Mouse (Mus musculus) adrenal gland, postnatal 14 days (tissue): ENCODE data around the gene Il23r. TPM values are rescaled to one million over a fixed set of nuclear protein-coding genes. Genes with fewer than 3 reads are reported as not detected.

ENCODE experiments used
- DNase-seq: peaks from one replicate; pipeline ENCODE4 v3.0.0; 2021; ENCODE audit warnings: mixed read lengths
- total RNA-seq: library from RNA; stranded (reverse); gene quantifications from 2 replicates; pipeline ENCODE4 v1.2.3, GENCODE M21; 2021

Gene Il23r
- total RNA-seq, 1 experiment from 2014 or later = 2.0 TPM

DNA sequence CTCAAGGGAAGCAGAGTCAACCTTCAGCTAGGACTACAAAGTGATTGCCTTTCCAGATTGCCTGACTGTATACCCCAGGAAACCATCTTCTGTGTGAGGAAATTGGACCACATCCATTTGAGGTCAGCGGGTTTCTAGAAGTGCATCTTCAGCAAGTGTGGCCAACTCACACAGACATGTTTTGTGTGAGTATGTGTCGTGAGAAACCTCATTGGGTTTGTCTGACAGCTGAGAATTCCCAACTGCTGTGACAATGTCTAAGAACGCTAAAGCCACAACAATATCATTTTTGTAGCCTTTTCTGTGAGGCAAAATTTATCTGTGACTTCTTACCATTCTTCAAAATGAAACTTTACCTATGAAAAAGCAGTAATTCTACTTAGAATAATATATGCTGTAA lies 59.8 kb downstream of the Il23r start:
- DNase-seq = no peak

DNA sequence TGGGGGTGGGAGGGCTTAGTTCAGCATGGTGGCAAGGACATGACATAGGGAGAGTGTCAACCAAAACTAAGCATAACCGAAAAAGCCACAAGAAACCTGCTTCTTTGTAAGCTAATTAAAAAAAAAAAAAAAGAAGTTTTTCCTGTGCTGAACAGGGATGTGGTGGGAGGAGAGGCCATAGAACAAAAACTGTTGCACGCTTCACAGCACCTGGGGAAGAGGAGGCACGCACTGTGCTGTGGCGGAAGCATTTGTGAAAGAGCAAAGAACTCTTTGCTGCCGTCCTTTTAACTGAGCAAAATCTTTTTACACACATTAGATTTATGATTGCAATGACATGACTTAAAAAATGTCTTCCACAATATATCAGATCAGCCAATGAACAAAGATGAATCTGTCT lies 69.9 kb downstream of the Il23r start:
- DNase-seq = no peak

DNA sequence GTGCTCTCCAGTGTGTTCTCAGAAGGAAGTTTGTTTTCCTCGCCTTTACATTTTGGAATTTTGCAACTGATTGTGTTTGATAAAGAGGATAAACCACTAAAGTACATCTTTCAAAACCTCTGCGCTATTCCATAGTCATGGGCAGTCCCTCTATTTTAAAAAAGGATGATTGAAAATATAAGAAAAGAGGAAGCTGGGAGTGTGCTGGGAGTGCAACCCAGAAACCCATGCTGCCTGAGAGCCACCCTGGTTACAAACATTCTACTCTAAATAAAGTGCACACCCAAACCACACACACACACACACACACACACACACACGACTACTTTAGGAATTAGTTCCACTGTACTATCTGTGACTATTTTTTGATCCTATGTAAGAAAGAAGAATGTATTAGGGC lies 75.1 kb downstream of the Il23r start:
- DNase-seq = no peak

DNA sequence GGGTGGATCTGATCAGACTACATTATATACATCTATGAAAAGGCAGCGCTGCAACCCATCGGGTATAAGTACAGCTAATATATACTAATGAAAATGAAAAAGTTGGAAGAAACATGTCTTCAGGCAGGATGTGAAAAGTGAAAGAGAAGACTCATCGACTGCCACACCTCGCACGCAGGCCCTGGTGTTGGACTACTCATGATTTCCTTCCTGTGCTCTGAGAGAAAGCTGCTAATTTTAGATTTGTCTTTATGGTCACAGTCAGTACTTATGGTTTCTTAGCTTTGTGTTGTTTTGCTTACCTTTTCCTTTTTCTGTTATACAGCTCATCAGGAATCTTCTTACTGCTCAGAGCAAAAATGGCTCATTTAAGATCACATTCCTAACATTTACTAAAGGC lies 76.4 kb downstream of the Il23r start:
- DNase-seq = no peak

DNA sequence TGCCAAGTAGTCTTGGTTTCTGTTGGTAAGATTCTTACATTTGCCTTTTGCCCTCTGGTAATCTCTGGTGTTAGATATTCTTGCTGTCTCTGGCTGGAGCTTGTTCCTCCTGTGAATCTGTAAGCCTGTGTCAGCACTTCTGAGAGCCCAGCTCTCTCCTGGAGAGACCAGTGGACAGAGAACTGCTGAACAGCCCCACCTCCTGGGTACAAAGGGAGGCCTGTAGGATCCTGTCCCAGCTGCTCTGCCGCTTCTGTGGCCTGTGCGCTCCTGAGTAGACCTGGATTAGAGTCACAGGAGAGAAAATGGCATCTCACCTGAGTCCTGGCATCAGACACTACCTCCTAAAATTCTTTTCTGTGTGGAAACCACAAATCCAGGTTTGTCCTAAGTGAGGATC lies 78.3 kb downstream of the Il23r start:
- no peak for DNase-seq

DNA sequence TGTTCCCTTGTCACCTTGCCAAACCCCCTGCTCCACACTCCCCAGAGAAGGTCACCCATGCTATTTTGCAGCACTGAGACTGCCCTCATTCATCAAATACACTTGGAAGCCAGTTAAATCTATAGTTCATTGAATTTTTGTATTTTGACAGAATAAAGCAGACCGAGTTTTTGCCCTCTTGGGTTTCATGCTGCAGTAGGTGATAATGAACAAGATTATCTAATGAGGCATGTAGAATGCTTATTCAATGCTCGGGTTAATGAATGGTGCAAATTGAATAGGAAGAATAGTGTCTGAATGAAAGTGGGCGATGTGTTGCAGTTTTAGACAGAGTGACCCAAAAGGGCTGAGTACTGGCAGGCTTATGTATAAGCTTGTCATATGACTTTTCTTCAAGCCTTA lies 86.4 kb downstream of the Il23r start:
- no peak for DNase-seq

DNA sequence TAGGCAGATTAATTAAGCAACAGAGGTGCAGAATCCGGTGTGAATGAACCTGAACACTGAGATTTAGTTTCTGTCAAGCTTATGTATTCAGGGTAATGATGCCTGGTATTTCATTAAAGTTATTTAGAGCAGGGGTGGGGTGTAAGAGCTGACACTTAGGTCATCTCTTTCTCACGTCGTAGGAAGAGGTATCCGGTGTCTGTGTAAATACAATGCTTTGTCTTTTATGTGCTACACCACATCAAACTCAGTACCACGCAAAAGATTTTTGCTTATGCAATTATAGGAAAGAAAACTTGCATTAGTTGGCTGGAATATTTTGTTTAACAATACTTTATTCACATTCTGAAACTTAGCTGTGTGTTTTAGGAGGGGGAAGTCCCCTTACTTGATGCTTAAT lies 92.1 kb downstream of the Il23r start:
- DNase-seq = no peak

DNA sequence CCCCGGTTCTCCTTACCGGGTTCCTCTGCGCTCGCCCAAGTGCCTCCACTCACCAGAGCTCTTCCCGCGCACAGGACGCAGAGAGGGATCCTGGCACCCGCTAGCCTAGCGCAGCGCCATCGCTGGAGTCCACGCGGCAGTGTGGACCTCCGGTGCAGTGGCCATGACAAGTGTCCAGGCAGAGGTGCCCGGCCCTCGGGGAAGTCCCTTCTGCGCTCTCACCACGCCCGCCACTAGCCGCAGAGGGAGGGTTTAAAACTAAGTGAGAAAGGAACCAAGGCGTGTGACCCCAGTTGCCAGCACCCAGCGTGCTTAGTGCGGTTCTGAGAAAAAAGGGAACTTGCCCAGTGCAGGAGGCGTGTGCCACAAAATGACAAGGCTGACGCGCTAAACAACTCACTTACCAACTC lies 115.7 kb downstream of the Il23r start, which contains the start of gene Il12rb2:
Gene Il12rb2 (minus strand): TSS at position 207 of the 410 bp plus-strand sequence.
- peak; percentile 7 for DNase-seq

Other genes starting within 250 kb of the Il23r start
- 0.11 and 0.23 TPM in 2 replicates for gene Il12rb2, start 115.7 kb downstream of the Il23r start, total RNA-seq
- 0.23 TPM in 1 of 2 replicates, not detected in the other for gene Tacstd2, start 43.9 kb upstream of the Il23r start, total RNA-seq